Mouse (Mus musculus) embryonic facial prominence, embryonic 10.5 days (tissue): ENCODE results near the gene Slc25a41. TPM values are rescaled to one million over a fixed set of nuclear protein-coding genes. Genes with fewer than 3 reads are reported as not detected.

Experiments used
- DNase-seq: peaks from one replicate; pipeline ENCODE4 v3.0.0-alpha.2; 2017; ENCODE audit warnings: low spot score
- H3K27ac ChIP-seq: fragments of 300-500 bp; sonication (generic); replicated peaks from 2 replicates; pipeline ENCODE4 v1.5.1; 2016; ENCODE audit warnings: mild to moderate bottlenecking
- H3K27me3 ChIP-seq: fragments of 300-500 bp; sonication (generic); replicated peaks from 2 replicates; pipeline ENCODE4 v1.6.1; 2016; ENCODE audit warnings: low read depth, mild to moderate bottlenecking; ENCODE audit not compliant: poor library complexity, severe bottlenecking
- H3K36me3 ChIP-seq: fragments of 300-500 bp; sonication (generic); replicated peaks from 2 replicates; pipeline ENCODE4 v1.6.1; 2016; ENCODE audit warnings: mild to moderate bottlenecking, moderate library complexity
- H3K4me1 ChIP-seq: fragments of 300-500 bp; sonication (generic); 2 replicates; pipeline ENCODE4 v1.6.1; 2016
- H3K4me3 ChIP-seq: fragments of 300-500 bp; sonication (generic); 2 replicates; pipeline ENCODE4 v1.5.1; 2016; ENCODE audit warnings: mild to moderate bottlenecking, moderate library complexity
- H3K9me3 ChIP-seq: fragments of 300-500 bp; sonication (generic); 2 replicates; pipeline ENCODE4 v1.6.1; 2016; ENCODE audit warnings: mild to moderate bottlenecking
- WGBS: fragments of 180-500 bp; shearing (Covaris S2); methylation state at CpG from one replicate; pipeline ENCODE4 v1.1.7; 2016; 5-methylcytosine and 5-hydroxymethylcytosine counted together
- polyA plus RNA-seq: library from polyadenylated mRNA; unstranded; fragments of >200 nt; fragmentation: Nextera tagmentation; extraction: Ambion mirVana; gene quantifications from 2 replicates; pipeline ENCODE4 v1.2.1, GENCODE M21; 2016

The Slc25a41 gene
- polyA plus RNA-seq, 1 experiment from 2014 or later, result 0.12 TPM

DNA sequence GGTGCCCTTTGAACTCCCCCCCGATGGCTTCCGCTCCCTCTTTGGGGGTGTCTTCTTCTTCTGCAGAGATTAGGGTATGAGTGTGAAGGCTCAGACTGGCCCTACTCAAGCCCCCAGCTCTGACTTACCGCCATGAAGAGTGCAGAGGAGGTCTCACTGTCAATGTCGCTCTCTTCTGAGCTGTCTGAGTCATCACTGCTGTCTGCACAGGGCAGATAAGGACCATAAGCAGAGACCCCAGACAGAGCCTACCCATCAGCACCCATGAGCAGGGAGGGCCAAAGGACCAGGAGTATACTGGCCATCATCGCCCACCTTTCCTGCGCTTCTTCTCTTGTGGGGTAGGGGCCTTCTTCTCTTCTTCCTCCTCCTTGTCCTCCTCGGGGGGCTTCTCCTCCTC, 37.5 kb downstream of the Slc25a41 start:
- DNase-seq, result no peak
- Histone ChIP-seq H3K36me3 (peaks cover 97% of the 10 kb centered on the region), H3K27me3 (no peaks in the 10 kb centered on the region), H3K4me3 (no peak overlapping the region), H3K4me1 (no peaks in the 10 kb centered on the region), H3K27ac (no peak overlapping the region), H3K9me3 (no peaks in the 10 kb centered on the region)
- 89% methylated on average over 7 of the region's 7 CpGs for WGBS

DNA sequence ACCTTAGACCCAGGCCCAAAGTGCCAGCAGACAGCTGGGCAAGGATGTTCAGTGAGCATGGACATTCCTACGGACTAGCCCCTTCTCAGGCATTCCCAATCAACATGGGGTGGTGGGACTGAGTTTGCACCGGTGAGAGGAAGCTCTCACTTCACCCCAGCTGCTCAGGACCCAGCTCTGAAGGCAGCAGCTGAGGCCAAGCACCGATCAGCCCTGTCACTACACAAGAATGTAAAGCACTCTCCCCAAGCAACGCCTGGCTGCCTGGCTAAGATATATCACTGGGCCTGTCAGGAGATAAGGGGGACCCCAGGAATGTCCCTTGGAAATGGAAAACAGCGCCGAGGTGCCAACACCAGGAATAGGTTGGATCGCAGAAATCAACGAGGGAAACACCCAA, 40.2 kb downstream of the Slc25a41 start:
- peaks cover 84% of the 10 kb centered on the region for H3K36me3 ChIP-seq
- no peak overlapping the region for H3K27ac ChIP-seq
- DNase-seq, result no peak
- 81% methylated on average over 8 of the region's 8 CpGs for WGBS
- no peaks in the 10 kb centered on the region for H3K27me3 ChIP-seq
- H3K9me3 ChIP-seq, result no peaks in the 10 kb centered on the region
- H3K4me1 ChIP-seq, result peaks cover 15% of the 10 kb centered on the region
- no peak overlapping the region for H3K4me3 ChIP-seq

DNA sequence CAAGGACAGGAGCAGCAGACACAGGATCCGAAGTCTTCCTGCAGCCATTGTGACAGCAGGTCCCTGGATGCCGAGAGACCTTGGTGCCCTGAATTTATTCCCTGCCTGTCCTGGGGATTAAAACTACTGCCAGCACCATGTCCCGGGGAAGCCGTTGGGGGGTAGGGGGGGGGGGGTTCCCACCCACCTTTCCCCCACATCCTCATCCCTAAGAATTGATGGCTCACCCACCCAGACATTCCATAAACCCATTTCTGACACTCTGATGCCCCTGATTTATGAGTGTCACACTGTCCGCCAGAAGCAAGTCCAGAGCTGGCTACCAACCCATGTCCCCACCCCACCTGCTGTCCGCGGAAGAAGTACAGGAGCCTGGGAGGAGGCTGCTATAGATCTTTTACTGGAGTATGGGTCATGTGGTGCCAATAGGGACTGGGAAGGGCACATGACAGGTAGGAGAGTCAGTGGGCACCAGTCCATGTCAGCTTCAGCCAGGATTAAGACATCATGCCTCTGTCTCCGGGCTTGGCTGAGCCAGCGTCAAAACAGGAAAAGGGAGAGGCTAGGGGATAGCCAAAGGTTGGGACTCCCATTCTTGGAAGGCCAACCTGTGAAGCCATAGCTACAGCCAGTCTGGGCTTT, 41.4 kb downstream of the Slc25a41 start, which contains the start of gene Pspn:
TSS of gene Pspn (minus strand) at position 51 of the 642 bp plus-strand sequence.
- 86% methylated on average over 9 of the region's 9 CpGs for WGBS
- Histone ChIP-seq H3K9me3 (no peaks in the 10 kb centered on the region), H3K27ac (no peak within 1 kb of the TSS), H3K36me3 (peaks cover 84% of the 10 kb centered on the region), H3K4me3 (no peak within 1 kb of the TSS), H3K4me1 (peaks cover 15% of the 10 kb centered on the region), H3K27me3 (no peaks in the 10 kb centered on the region)
- no peak for DNase-seq

DNA sequence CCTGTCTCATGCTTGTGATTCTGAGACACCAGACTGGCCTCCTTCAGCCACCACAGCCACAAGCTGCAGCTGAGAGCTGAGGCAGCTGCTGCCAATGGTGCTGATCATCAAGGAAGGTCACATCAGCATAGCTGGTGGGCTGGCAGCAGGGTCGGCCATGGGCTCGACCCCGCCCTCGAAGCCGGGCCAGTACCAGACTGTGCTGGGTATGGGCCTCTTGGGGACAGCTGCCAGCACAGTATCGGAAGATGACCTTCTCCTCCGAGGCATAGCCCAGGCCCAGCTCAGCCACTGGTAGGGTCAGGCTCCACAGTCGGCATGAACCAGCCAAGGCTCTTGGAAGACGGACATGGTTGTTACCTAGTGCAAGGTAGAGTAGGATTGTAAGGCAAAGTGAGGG, 42.0 kb downstream of the Slc25a41 start:
- no peak overlapping the region for H3K27ac ChIP-seq
- peaks cover 15% of the 10 kb centered on the region for H3K4me1 ChIP-seq
- 93% methylated on average over 9 of the region's 9 CpGs for WGBS
- peaks cover 84% of the 10 kb centered on the region for H3K36me3 ChIP-seq
- no peak overlapping the region for H3K4me3 ChIP-seq
- H3K9me3 ChIP-seq, result no peaks in the 10 kb centered on the region
- no peaks in the 10 kb centered on the region for H3K27me3 ChIP-seq
- no peak for DNase-seq

DNA sequence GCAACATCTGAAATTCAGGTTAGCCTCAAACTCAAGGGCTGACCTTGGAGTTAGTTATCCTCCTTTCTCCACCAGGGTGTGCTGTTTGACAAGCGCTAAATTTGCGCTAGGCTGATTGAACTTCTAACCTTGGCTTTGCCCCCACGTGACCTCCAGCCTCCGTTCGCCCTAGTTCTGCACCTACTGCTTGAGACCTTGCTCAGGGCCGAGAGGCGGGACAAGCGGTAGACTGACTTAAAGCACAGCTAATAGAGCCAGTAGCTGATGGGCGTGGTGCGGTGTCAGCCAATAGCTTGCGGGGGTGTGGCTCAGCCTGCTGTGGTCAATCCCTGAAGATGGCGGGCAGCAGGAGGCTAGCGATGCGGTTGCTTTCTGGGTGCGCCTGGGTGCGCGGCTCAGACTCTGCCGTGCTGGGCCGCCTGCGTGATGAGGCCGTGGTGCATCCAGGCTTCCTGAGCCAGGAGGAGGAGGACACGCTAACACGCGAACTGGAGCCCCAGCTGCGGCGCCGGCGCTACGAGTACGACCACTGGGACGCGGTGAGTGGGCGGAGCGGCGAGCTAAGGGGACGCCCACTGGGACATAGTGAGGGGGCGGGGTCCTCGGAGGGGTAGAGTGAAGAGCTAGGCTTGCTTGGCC, 44.3 kb downstream of the Slc25a41 start, which contains the start of gene Alkbh7:
TSS of gene Alkbh7 (plus strand) at position 311 of the 639 bp plus-strand sequence.
- peak within 1 kb of the TSS; percentile 81 for H3K27ac ChIP-seq
- under 1% methylated on average over 38 of the region's 38 CpGs for WGBS
- peaks cover 15% of the 10 kb centered on the region for H3K4me1 ChIP-seq
- DNase-seq, result peak; percentile 96
- H3K4me3 ChIP-seq, result peak within 1 kb of the TSS; percentile 68
- peaks cover 84% of the 10 kb centered on the region for H3K36me3 ChIP-seq
- H3K27me3 ChIP-seq, result no peaks in the 10 kb centered on the region
- no peaks in the 10 kb centered on the region for H3K9me3 ChIP-seq

DNA sequence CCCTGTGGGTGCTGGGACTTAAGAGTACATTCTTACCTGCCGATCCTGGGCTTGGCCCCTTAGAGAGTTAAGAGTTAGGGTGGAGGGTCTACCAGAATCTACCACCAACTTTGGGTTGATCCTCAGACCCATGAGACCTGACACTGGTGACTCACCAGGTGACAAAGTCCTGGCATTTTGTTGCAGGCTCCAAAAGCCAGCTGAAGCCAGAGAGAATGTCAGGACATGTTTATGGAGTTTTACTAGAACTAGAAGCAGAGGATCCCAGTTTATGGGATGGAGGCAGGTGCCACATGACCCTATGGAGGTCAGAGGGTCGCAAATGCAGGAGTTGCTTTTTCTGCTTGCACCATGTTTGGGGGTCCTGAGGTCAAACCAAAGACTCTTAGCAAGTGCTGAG, 44.9 kb downstream of the Slc25a41 start:
- WGBS, result 75% methylated on average over 2 of the region's 2 CpGs
- peak overlapping the region; percentile 68 for H3K4me3 ChIP-seq
- DNase-seq, result no peak

DNA sequence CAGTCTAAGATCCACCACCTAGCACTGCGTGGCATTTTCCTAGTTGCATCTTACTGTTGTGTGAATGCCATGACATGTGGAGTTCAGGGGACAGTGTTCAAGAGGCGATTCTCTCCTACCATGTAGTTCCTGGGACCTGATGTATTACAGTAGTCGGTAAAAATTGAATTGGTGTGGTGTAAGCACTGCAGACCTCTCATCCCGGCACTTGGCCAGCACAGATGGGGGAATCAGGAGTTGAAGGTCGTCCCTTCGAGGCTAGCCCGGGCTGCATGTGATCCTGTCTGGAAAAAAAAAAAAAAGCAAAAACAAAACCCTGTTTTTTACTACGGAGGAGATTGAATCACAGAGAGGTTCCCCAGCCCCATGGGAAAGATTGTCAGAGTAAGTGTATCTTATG, 46.4 kb downstream of the Slc25a41 start:
- Histone ChIP-seq H3K36me3 (peaks cover 76% of the 10 kb centered on the region), H3K9me3 (no peaks in the 10 kb centered on the region), H3K4me1 (peaks cover 26% of the 10 kb centered on the region), H3K27me3 (no peaks in the 10 kb centered on the region), H3K4me3 (no peak overlapping the region), H3K27ac (no peak overlapping the region)
- 90% methylated on average over 8 of the region's 8 CpGs for WGBS
- DNase-seq, result no peak

More for the DNA sequence above, 44.9 kb downstream of the Slc25a41 start:
- peaks cover 85% of the 10 kb centered on the region for H3K36me3 ChIP-seq
- H3K9me3 ChIP-seq, result no peaks in the 10 kb centered on the region
- no peak overlapping the region for H3K27ac ChIP-seq
- H3K27me3 ChIP-seq, result no peaks in the 10 kb centered on the region
- H3K4me1 ChIP-seq, result peaks cover 19% of the 10 kb centered on the region

DNA sequence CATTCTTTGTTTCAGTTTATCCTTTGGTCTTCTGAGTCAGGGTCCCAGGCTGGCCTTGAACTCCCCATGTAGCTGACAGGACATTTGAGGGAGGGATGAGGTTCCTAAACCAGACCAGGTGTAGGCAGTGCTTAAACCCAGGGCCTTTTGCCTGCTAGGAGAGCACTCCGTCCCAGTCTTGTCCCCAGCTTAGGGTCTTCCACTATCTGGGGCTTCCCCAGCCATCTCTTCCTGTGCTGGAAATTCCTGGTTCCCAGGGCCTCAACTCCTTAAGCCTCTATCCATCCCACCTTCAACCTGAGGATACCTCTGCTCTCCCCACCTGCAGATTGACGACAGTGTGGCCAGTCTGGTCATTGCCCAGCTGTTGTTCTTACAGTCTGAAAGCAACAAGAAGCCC, 50.5 kb downstream of the Slc25a41 start:
- 73% methylated on average over 2 of the region's 2 CpGs for WGBS
- H3K27me3 ChIP-seq, result no peaks in the 10 kb centered on the region
- H3K4me3 ChIP-seq, result peak overlapping the region; percentile 89
- H3K27ac ChIP-seq, result peak overlapping the region; percentile 91
- H3K9me3 ChIP-seq, result no peaks in the 10 kb centered on the region
- H3K4me1 ChIP-seq, result peaks cover 13% of the 10 kb centered on the region
- no peak for DNase-seq
- H3K36me3 ChIP-seq, result peaks cover 50% of the 10 kb centered on the region

DNA sequence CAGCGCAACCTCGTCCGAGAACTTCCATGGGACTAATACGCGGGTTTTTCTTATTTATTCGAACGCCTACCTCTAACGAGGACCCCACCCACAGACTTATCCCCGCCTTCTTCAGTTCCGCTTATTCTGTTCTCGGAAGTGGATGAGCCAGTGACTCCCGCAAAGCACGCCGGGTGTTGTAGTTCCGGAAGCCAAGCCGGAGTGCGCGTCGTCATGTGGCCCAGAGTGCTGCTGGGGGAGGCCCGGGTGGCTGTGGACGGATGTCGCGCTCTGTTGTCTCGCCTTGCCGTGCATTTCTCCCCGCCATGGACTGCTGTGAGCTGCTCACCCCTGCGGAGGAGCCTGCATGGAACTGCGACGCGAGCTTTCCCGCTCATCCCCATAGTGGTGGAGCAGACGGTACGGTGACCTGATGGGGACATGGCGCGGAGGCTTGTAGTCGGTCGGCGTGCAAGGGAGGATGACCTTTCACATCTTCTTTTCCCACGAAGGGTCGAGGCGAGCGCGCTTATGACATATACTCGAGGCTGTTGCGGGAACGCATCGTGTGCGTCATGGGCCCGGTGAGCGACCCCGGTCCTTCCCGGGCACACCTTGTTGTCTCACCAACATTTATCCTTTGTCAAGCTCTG, 51.2 kb downstream of the Slc25a41 start, which contains the start of gene Clpp:
TSS of gene Clpp (plus strand) at position 191 of the 632 bp plus-strand sequence.
- Histone ChIP-seq H3K36me3 (peaks cover 43% of the 10 kb centered on the region), H3K4me3 (peak within 1 kb of the TSS; percentile 89), H3K9me3 (no peaks in the 10 kb centered on the region), H3K4me1 (peaks cover 13% of the 10 kb centered on the region), H3K27me3 (no peaks in the 10 kb centered on the region), H3K27ac (peak within 1 kb of the TSS; percentile 91)
- under 1% methylated on average over 52 of the region's 52 CpGs for WGBS
- DNase-seq, result peak; percentile 93

DNA sequence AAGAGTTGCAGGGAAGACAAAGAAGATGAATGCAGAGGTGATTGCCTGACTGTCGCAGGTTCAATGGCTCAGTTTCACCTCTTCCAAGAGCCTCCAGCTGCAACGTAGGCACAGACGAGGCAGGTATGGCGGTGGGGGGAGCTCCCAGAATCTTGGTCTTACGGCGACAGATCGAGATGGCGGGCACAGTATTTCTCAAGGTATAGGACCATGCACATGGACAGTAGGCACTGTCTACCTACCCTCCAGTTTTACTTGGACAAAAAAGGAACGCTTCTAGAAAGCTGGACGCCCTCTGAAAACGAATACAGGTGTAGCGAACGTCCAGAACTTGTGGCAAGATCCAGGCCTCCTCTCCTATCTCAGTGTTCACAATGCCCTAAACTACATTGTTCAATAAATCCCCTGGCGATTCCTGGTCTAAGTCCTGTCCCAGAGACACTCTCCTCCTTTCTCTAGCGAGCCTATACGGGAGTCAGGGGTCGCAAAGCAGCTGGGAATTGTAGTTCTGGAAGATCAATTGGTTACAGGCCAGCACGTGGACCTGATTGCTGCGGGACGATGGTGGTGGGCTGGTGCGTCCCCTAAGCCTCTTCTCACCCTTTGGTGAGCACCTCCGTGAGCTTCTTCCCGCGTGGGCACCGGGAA, 51.9 kb downstream of the Slc25a41 start:
- Histone ChIP-seq H3K4me3 (peak overlapping the region; percentile 89), H3K27ac (peak overlapping the region; percentile 91), H3K27me3 (no peaks in the 10 kb centered on the region), H3K36me3 (peaks cover 36% of the 10 kb centered on the region), H3K9me3 (no peaks in the 10 kb centered on the region), H3K4me1 (peaks cover 13% of the 10 kb centered on the region)
- 5% methylated on average over 25 of the region's 25 CpGs for WGBS
- DNase-seq, result peak; percentile 86

DNA sequence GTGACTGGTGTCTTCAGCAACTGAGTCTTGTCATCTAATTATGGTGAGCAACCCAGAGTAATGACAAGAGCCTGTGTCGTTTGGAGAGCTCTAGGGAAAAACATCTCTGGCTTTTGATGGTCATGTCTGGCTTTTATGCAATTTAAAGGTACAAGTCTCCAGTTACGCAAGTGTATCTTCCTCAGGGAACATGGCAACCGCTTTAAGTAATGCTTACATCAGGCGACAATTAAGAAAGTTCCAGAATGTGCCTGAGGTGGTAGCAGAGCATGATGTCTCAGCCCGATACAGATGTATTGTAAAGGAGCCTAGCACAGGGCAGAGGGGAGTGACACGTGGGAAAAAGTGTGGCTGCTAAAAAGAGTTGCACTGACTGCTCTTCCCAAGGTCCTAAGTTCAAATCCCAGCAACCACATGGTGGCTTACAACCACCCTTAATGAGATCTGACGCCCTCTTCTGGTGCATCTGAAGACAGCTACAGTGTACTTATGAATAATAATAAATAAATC, 52.5 kb downstream of the Slc25a41 start:
- Histone ChIP-seq H3K4me1 (peaks cover 13% of the 10 kb centered on the region), H3K4me3 (peak overlapping the region; percentile 89), H3K27me3 (no peaks in the 10 kb centered on the region), H3K9me3 (no peaks in the 10 kb centered on the region), H3K27ac (peak overlapping the region; percentile 44; the same call in 1 of the 2 replicates), H3K36me3 (peaks cover 30% of the 10 kb centered on the region)
- DNase-seq, result no peak
- WGBS, result 72% methylated on average over 7 of the region's 7 CpGs

DNA sequence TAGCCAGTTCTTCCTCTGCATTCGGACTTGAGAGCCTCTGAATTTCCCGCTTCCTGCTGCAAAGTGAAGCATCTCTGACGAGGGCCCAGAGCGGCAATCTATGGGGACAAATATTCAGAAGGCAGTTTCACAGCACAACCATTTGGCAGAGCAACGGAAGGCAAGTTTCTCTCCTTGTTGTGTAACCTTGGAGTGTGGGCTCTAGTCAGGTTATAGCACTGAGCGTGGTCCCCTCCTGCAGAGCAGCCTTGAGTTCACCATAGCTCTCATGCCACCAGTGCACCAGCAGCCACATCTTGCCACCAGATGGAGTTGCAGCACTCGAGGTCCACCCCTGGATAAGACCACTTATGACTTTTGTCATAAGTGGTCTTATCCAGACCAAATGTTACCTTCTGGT, 53.0 kb downstream of the Slc25a41 start:
- 87% methylated on average over 7 of the region's 7 CpGs for WGBS
- H3K27me3 ChIP-seq, result no peaks in the 10 kb centered on the region

More for the DNA sequence above, 53.0 kb downstream of the Slc25a41 start:
- Histone ChIP-seq H3K27ac (no peak overlapping the region), H3K4me3 (no peak overlapping the region), H3K4me1 (peaks cover 13% of the 10 kb centered on the region), H3K36me3 (peaks cover 25% of the 10 kb centered on the region), H3K9me3 (no peaks in the 10 kb centered on the region)
- DNase-seq, result no peak
